Mouse (Mus musculus) erythroblast, embryonic 14.5 days (primary cell): ENCODE measurements around the gene Lrrc3b.

Source experiments
- GATA1 ChIP-seq: IDR thresholded peaks from 2 replicates; pipeline ENCODE4 v1.6.1; 2012; ENCODE audit warnings: low read length, inconsistent platforms, mixed read lengths
- TAL1 ChIP-seq: IDR thresholded peaks from 3 replicates; pipeline ENCODE4 v1.6.1; 2012; ENCODE audit warnings: low read length, inconsistent platforms, mixed read lengths

DNA sequence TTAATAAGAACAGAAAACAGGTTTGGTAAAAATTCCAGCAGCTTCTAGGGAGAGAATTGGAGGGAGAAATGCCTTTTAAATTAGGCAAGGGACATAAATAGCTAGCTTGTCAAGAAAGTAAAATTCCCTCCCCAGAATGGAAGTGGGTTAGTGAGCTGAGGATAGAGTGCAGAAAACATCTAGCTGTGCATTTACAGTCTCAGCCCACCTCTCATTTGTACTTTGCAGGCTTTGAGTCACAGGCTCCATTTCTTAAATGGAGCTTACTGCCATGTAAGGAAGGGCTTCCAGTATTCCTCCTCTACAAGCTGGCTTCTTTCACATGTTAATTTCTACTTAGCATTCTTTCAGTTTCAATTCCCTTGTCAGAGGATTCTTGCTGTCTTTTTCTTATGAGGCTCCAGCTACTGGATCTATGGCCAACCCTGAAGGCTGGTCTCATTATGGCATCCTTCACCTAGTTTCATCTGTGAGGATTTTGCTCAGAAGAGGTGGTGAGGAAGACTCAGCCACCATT is 119.3 kb downstream of the Lrrc3b start:
- TF ChIP-seq GATA1 (no peak), TAL1 (no peak)
